Mouse (Mus musculus): ENCODE measurements around the gene Pp2d1. TPM values are rescaled to one million over a fixed set of nuclear protein-coding genes. Genes with fewer than 3 reads are reported as not detected.

The Pp2d1 gene
- polyA plus RNA-seq, 1 experiment from 2014 or later = 0.33 TPM

DNA sequence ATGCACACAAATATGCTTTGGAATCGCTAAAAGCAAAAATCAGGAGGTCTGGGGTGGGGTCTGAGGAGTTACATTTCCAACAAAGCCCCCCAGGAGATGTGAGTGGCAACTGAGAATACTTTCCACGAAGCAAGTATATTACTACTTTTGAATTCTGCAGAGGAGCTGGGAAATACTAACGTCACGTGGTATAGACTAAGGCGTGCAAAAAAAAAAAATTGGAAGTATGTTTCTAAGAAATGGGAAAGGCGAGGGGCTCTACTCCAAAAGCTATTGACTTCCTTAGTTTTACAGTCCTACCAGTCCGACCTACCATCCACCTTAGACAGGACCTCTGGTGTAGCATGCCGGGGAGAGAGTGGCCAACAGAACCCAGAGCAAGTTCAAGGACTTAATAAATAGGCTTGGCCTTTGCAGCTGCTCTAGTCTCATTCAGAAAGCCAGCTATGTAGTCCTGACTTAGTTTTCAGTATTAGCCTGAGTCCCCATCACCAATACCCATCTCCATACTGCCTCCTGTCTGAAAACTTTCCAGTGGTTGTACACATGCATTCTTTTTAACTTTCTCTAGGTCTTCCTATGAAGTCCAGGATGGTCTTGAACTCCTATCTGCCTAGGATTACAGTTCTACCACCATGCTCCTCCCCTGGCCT lies 29.6 kb upstream of the Pp2d1 start:
- H3K27me3 ChIP-seq (ENCODE audit: control insufficient read depth, insufficient read depth, low read length) = no peaks in the 10 kb centered on the region
- no peaks in the 10 kb centered on the region for H3K36me3 ChIP-seq (ENCODE audit: control insufficient read depth, insufficient read depth, low read length)
- H3K9ac ChIP-seq (ENCODE audit: low read depth, low read length) = peak overlapping the region; percentile 95
- H3K4me3 ChIP-seq (ENCODE audit: low read depth, low read length) = peak overlapping the region; percentile 79
- H3K9me3 ChIP-seq (replicated peaks; ENCODE audit: control insufficient read depth, low read length) = no peaks in the 10 kb centered on the region
- WGBS (ENCODE audit: insufficient replicate concordance) = 33% methylated on average over 8 of the region's 8 CpGs
- peak overlapping the region; percentile 68 for H3K27ac ChIP-seq (ENCODE audit: low read depth, low read length)
- ATAC-seq (replicated peaks; ENCODE audit: insufficient number of reproducible peaks, low FRiP score, low TSS enrichment) = no peak
- peaks cover 26% of the 10 kb centered on the region for H3K4me1 ChIP-seq (ENCODE audit: control insufficient read depth, insufficient read depth, low read length)
- peak overlapping the region; percentile 96 for H3K4me2 ChIP-seq

DNA sequence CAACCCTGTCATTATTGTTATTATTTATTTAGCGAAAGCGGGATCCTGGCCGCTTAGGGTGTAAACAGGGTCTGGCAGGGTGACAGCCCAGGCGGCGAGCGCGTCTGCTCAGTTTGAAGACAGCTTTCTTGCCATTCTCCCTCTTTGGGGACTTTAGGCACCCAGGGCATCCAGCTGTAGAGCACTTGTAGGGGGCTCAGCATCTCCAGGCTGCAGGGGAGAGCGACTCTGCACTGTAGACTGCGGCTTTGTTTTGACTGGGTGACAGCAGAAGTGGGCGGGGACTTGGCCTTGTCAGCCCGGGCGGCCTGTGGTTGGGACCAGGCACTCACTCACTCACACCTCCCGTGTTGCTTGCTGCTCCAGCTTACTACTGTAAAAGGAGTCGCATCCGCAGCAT lies 28.9 kb upstream of the Pp2d1 start:
- Histone ChIP-seq H3K4me3 (ENCODE audit: low read depth, low read length) (peak overlapping the region; percentile 79), H3K27ac (ENCODE audit: low read depth, low read length) (peak overlapping the region; percentile 98), H3K9ac (ENCODE audit: low read depth, low read length) (peak overlapping the region; percentile 95), H3K4me1 (ENCODE audit: control insufficient read depth, insufficient read depth, low read length) (peaks cover 26% of the 10 kb centered on the region), H3K27me3 (ENCODE audit: control insufficient read depth, insufficient read depth, low read length) (no peaks in the 10 kb centered on the region), H3K36me3 (ENCODE audit: control insufficient read depth, insufficient read depth, low read length) (no peaks in the 10 kb centered on the region), H3K4me2 (peak overlapping the region; percentile 96), H3K9me3 (replicated peaks; ENCODE audit: control insufficient read depth, low read length) (no peaks in the 10 kb centered on the region)
- ATAC-seq (replicated peaks; ENCODE audit: insufficient number of reproducible peaks, low FRiP score, low TSS enrichment) = peak; percentile 82
- WGBS (ENCODE audit: insufficient replicate concordance) = under 1% methylated on average over 15 of the region's 15 CpGs

DNA sequence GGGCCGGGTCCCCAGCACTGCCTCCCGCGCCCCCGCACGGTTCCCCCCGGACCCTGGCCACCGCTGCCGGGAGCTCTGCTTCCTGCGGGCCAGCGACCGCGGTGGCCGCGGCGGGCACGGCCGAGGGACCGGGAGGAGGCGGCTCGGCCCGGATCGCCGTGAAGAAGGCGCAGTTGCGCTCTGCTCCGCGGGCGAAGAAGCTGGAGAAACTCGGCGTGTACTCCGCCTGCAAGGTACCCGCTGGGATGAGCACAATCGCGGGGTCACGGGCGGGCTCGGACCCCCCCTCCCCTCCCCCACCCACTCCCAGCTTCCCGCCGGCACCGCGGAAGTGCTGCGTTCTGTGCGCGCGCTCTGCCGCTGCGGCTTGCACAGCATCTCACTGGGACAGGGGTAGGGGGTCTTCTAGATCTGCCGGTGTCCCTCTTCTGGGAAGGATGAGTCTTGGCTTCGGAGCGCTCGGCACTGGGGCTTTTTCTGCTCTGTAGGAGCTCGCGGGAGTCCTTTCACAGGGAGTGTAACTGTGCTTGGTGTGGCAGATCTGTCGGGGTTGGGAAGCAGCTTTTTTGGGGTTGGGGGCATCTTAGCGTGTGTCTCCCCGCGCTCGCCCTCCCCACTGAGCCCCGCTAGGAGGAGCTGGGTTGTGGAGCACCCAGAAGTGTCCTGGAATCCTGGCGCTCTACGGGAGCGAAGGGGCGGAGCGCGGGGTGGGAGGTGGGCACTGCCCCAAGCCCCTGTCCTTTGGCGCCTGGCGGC lies 28.3 kb upstream of the Pp2d1 start:
- WGBS (ENCODE audit: insufficient replicate concordance) = under 1% methylated on average over 48 of the region's 67 CpGs
- Histone ChIP-seq H3K4me3 (ENCODE audit: low read depth, low read length) (peak overlapping the region; percentile 79), H3K4me2 (peak overlapping the region; percentile 96), H3K27ac (ENCODE audit: low read depth, low read length) (peak overlapping the region; percentile 98), H3K4me1 (ENCODE audit: control insufficient read depth, insufficient read depth, low read length) (peaks cover 22% of the 10 kb centered on the region), H3K36me3 (ENCODE audit: control insufficient read depth, insufficient read depth, low read length) (no peaks in the 10 kb centered on the region), H3K9ac (ENCODE audit: low read depth, low read length) (peak overlapping the region; percentile 95), H3K9me3 (replicated peaks; ENCODE audit: control insufficient read depth, low read length) (no peaks in the 10 kb centered on the region), H3K27me3 (ENCODE audit: control insufficient read depth, insufficient read depth, low read length) (no peaks in the 10 kb centered on the region)
- ATAC-seq (replicated peaks; ENCODE audit: insufficient number of reproducible peaks, low FRiP score, low TSS enrichment) = peak; percentile 62

DNA sequence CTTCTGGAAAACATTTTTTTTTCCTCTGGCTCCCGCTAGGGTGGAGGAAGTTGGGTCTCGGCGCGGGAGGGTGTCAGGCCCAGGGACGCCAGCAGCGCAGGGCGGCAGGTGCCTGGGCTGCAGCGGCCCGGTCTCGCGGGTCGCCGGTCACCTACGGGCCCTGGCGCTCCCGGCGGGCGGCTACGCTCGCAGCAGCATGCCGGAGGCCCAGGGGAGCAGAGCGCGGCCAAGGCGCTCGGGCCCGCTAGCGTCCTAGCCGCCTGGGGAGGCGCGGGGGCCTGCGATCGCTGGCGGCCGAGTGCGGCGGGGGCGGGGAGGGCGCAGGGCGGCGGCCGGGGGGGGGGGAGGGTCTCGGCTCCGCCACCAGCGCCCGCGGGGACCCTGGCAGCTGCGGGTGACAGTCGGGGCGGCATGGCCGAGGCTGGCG lies 27.7 kb upstream of the Pp2d1 start:
- WGBS (ENCODE audit: insufficient replicate concordance) = 1% methylated on average over 33 of the region's 51 CpGs
- Histone ChIP-seq H3K36me3 (ENCODE audit: control insufficient read depth, insufficient read depth, low read length) (no peaks in the 10 kb centered on the region), H3K4me1 (ENCODE audit: control insufficient read depth, insufficient read depth, low read length) (peaks cover 22% of the 10 kb centered on the region), H3K4me2 (peak overlapping the region; percentile 96), H3K4me3 (ENCODE audit: low read depth, low read length) (peak overlapping the region; percentile 79), H3K9me3 (replicated peaks; ENCODE audit: control insufficient read depth, low read length) (no peaks in the 10 kb centered on the region), H3K27me3 (ENCODE audit: control insufficient read depth, insufficient read depth, low read length) (no peaks in the 10 kb centered on the region), H3K9ac (ENCODE audit: low read depth, low read length) (peak overlapping the region; percentile 95), H3K27ac (ENCODE audit: low read depth, low read length) (peak overlapping the region; percentile 98)
- peak; percentile 58 for ATAC-seq (replicated peaks; ENCODE audit: insufficient number of reproducible peaks, low FRiP score, low TSS enrichment)

DNA sequence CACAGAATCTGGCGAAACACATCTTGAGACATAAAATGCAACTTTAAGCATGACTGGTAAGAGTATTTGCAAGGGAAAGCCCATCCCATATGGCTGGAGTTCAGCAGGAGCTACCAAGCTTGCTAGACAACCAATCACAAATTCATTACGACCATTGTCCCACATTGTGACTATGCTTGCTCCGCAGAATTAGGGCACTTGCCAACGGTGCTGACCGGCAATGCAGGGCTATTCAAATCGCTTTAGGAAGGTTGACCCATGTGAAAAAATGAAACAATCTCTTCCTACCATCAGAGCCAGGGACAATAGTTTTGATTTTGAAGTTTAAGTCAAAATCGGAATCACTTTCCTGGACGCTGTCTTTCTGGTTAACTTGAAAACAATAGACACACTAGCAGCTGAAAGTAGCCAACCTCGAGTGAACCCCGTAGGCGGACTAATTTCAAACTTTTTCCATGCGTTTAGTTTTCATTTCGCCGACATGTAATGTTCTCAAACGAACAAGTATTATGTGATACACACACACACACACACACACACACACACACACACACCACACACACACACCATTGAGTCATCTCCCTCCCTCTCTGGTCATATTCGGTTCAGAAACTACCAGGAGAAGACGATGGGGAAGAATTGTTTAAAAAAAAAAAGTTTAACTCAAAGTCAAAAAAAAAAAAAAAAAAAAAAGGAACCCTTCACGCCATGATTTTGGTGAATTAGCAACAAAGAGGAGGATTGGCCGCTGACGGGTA lies 27.1 kb upstream of the Pp2d1 start, which contains the start of gene Kat2b:
Kat2b (plus strand) TSS at position 701 of the 758 bp plus-strand sequence.
- H3K4me3 ChIP-seq (ENCODE audit: low read depth, low read length) = peak within 1 kb of the TSS; percentile 79
- H3K27ac ChIP-seq (ENCODE audit: low read depth, low read length) = peak within 1 kb of the TSS; percentile 98
- 3% methylated on average over 20 of the region's 20 CpGs for WGBS (ENCODE audit: insufficient replicate concordance)
- peaks cover 22% of the 10 kb centered on the region for H3K4me1 ChIP-seq (ENCODE audit: control insufficient read depth, insufficient read depth, low read length)
- peak within 1 kb of the TSS; percentile 96 for H3K4me2 ChIP-seq
- H3K9ac ChIP-seq (ENCODE audit: low read depth, low read length) = peak within 1 kb of the TSS; percentile 95
- no peaks in the 10 kb centered on the region for H3K27me3 ChIP-seq (ENCODE audit: control insufficient read depth, insufficient read depth, low read length)
- ATAC-seq (replicated peaks; ENCODE audit: insufficient number of reproducible peaks, low FRiP score, low TSS enrichment) = no peak
- H3K9me3 ChIP-seq (replicated peaks; ENCODE audit: control insufficient read depth, low read length) = no peaks in the 10 kb centered on the region
- no peaks in the 10 kb centered on the region for H3K36me3 ChIP-seq (ENCODE audit: control insufficient read depth, insufficient read depth, low read length)

DNA sequence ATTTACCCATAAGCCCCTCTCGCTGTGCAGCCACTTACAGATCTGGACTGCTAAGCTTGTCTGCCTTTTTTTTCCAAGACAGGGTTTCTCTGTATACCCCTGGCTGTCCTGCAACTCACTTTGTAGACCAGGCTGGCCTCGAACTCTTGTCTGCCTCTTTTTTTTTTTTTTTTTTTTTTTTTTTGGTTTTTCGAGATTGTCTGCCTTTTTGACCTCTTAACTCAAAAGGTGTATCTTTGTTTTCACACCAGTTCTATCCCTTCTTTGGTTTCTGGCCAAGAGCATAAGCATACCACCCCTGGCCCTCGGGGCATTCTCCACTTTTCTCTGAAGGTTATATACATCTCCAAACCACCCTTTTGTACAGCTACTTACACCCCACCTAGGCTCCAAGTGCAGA lies 25.6 kb upstream of the Pp2d1 start:
- no peaks in the 10 kb centered on the region for H3K9me3 ChIP-seq (replicated peaks; ENCODE audit: control insufficient read depth, low read length)
- no peak overlapping the region for H3K4me2 ChIP-seq
- no peaks in the 10 kb centered on the region for H3K36me3 ChIP-seq (ENCODE audit: control insufficient read depth, insufficient read depth, low read length)
- no peak overlapping the region for H3K4me3 ChIP-seq (ENCODE audit: low read depth, low read length)
- no peaks in the 10 kb centered on the region for H3K27me3 ChIP-seq (ENCODE audit: control insufficient read depth, insufficient read depth, low read length)
- no peak for ATAC-seq (replicated peaks; ENCODE audit: insufficient number of reproducible peaks, low FRiP score, low TSS enrichment)
- H3K9ac ChIP-seq (ENCODE audit: low read depth, low read length) = no peak overlapping the region
- H3K27ac ChIP-seq (ENCODE audit: low read depth, low read length) = no peak overlapping the region
- WGBS (ENCODE audit: insufficient replicate concordance) = 82% methylated on average over 4 of the region's 4 CpGs
- H3K4me1 ChIP-seq (ENCODE audit: control insufficient read depth, insufficient read depth, low read length) = peaks cover 14% of the 10 kb centered on the region

DNA sequence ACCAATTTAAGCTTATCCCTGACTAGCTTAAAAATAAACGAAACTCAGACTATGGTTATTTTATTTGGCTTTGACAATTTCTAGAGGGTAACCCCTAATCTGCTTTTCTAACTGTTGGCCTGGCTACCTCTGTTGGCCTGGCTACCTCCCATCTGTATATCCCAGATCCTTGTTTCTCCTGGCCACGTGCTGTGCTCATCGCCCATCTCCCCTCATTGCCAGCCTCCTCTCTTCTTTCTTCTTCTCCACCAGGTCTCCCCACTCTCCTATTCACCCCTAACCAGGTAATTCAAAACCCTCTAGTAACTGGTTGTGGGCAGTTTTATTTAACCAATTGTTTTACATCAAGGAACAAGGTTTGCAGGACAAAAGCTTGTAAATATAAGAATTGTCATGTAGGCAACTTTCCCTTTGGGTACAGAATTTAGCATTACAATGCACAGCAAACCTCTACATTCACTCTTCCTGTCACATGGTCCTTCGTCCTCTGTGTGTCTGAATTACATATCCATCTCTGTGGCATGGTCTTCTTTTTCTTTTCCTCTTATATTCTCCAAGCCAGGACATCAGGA lies 22.3 kb upstream of the Pp2d1 start:
- H3K36me3 ChIP-seq (ENCODE audit: control insufficient read depth, insufficient read depth, low read length) = no peaks in the 10 kb centered on the region
- no peak overlapping the region for H3K4me2 ChIP-seq
- H3K4me3 ChIP-seq (ENCODE audit: low read depth, low read length) = no peak overlapping the region
- H3K9me3 ChIP-seq (replicated peaks; ENCODE audit: control insufficient read depth, low read length) = no peaks in the 10 kb centered on the region
- WGBS (ENCODE audit: insufficient replicate concordance) = 81% methylated on average over 4 of the region's 4 CpGs
- H3K27ac ChIP-seq (ENCODE audit: low read depth, low read length) = no peak overlapping the region
- no peaks in the 10 kb centered on the region for H3K4me1 ChIP-seq (ENCODE audit: control insufficient read depth, insufficient read depth, low read length)
- ATAC-seq (replicated peaks; ENCODE audit: insufficient number of reproducible peaks, low FRiP score, low TSS enrichment) = no peak
- H3K27me3 ChIP-seq (ENCODE audit: control insufficient read depth, insufficient read depth, low read length) = no peaks in the 10 kb centered on the region
- H3K9ac ChIP-seq (ENCODE audit: low read depth, low read length) = no peak overlapping the region

DNA sequence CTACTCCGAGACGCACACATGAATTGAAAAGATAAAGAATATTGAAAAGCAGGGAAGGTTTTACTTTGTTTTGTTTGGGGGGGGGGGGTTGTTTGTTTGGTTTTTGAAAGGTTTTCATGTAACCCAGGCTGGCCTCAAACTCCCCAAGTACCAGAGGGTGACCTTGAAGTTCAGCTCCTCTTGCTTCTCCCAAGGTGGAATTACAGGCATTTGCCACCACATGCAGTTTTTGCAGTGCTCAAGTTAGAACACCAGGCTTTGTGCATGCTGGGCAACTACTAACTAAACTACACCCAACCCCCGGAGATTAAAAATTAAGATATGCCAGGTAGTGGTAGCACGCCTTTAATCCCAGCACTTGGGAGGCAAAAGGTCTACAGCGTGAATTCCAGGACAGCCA lies 20.4 kb upstream of the Pp2d1 start:
- H3K27me3 ChIP-seq (ENCODE audit: control insufficient read depth, insufficient read depth, low read length) = no peaks in the 10 kb centered on the region
- no peaks in the 10 kb centered on the region for H3K4me1 ChIP-seq (ENCODE audit: control insufficient read depth, insufficient read depth, low read length)
- no peak for ATAC-seq (replicated peaks; ENCODE audit: insufficient number of reproducible peaks, low FRiP score, low TSS enrichment)
- no peaks in the 10 kb centered on the region for H3K36me3 ChIP-seq (ENCODE audit: control insufficient read depth, insufficient read depth, low read length)
- H3K27ac ChIP-seq (ENCODE audit: low read depth, low read length) = no peak overlapping the region
- whole genome bisulfite sequencing (ENCODE audit: insufficient replicate concordance) = 87% methylated on average over 5 of the region's 5 CpGs
- H3K9ac ChIP-seq (ENCODE audit: low read depth, low read length) = no peak overlapping the region
- no peak overlapping the region for H3K4me2 ChIP-seq
- H3K4me3 ChIP-seq (ENCODE audit: low read depth, low read length) = no peak overlapping the region
- no peaks in the 10 kb centered on the region for H3K9me3 ChIP-seq (replicated peaks; ENCODE audit: control insufficient read depth, low read length)
